Mouse (Mus musculus) cerebellum, adult 2 months (tissue): Measurements from ENCODE around the gene Pmp22.

Experiments
- CTCF ChIP-seq: fragments of 200-500 bp; IDR thresholded peaks from 2 replicates; pipeline ENCODE4 v1.5.1; 2011; ENCODE audit warnings: low read depth, mild to moderate bottlenecking, control low read depth, low read length, moderate library complexity, borderline replicate concordance; ENCODE audit not compliant: insufficient read depth
- POLR2A ChIP-seq: fragments of 200-500 bp; IDR thresholded peaks from 2 replicates; pipeline ENCODE4 v1.6.1; 2011; ENCODE audit warnings: low read length, control low read depth, borderline replicate concordance; ENCODE audit not compliant: insufficient read depth

DNA sequence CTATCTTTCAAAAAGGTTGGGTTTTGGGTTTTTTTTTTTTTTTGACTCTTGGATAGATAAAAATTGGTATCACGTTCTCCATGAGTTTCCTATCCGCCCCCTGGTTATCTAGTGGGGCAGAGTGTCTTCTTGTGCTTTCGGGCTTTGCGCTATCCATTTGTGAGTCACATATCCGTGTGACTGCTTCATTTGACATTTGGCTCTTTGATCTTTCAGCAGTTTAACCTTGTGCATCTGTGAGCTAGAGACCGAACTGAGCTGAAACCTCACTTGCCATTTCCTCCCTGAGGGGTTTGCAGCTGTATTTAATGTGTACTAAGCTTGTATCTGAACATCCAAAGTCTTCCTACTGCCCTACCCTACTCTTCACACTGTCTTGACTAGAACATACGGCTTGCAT, 17.8 kb downstream of the Pmp22 start:
- no peak for TF ChIP-seq POLR2A
- no peak for TF ChIP-seq CTCF
